In the genomic region with DNA sequence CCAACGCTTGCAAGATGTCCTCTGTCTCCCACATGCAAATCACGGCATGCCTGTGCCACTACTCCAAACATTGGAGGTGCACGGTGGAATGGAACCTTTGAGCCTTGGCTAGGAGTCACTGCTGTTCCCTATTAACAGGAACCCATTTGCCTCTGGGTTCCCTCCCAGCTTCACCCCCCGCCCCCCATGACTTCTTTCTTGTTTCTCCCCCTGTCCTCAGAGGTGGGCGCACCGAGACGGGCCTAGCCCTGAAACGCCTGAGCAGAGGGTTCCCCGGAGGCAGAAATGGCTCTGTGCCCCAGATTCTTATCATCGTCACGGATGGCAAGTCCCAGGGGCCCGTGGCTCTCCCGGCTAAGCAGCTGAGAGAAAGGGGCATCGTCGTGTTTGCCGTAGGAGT, we compare ENCODE assay signal across 22 mouse cellular contexts. TPM values are rescaled to one million over a fixed set of nuclear protein-coding genes. Genes with fewer than 3 reads are reported as not detected.
A peak's percentile ranks its signal among the peaks of the same experiment; 100 is the strongest.
DNase-seq lines count a peak whose midpoint lies in the region; ATAC-seq lines count a peak whose summit lies in the region.
"Had no signal": no experiment of that assay in that cellular context is flagged by ENCODE, and none has a peak within 500 bp of the region (broad histone marks: within the 10 kb centered on the region; RNA-seq: fewer than 3 reads in every experiment).

No protein-coding gene starts in this region.

- H3K9me3 ChIP-seq in embryonic facial prominence, embryonic 13.5 days: no peaks in the 10 kb centered on the region
- H3K9me3 ChIP-seq in embryonic facial prominence, embryonic 10.5 days: no peaks in the 10 kb centered on the region
- H3K9me3 ChIP-seq in kidney, embryonic 14.5 days (ENCODE audit: control insufficient read depth, low read length): no peaks in the 10 kb centered on the region
- H3K9me3 ChIP-seq in hindbrain, embryonic 16.5 days (ENCODE audit: control insufficient read depth, low read length): no peaks in the 10 kb centered on the region
- H3K9me3 ChIP-seq: forebrain, embryonic 12.5 days; G1E; heart, embryonic 13.5 days; hindbrain, embryonic 15.5 days had no signal

- H3K36me3 ChIP-seq in embryonic facial prominence, embryonic 13.5 days: no peaks in the 10 kb centered on the region
- no peaks in the 10 kb centered on the region for H3K36me3 ChIP-seq in embryonic facial prominence, embryonic 10.5 days (replicated peaks)
- no peaks in the 10 kb centered on the region for H3K36me3 ChIP-seq in kidney, embryonic 14.5 days (ENCODE audit: control insufficient read depth, insufficient read depth, low read length)
- no peaks in the 10 kb centered on the region for H3K36me3 ChIP-seq in hindbrain, embryonic 16.5 days (ENCODE audit: control insufficient read depth, insufficient read depth, low read length)
- H3K36me3 ChIP-seq: forebrain, embryonic 12.5 days; G1E; heart, embryonic 13.5 days; hindbrain, embryonic 15.5 days had no signal

- H3K4me1 ChIP-seq in embryonic facial prominence, embryonic 13.5 days: peaks cover 14% of the 10 kb centered on the region
- H3K4me1 ChIP-seq in embryonic facial prominence, embryonic 10.5 days: peaks cover 5% of the 10 kb centered on the region; the same call in 1 of the 2 replicates
- 0 out of 2 replicates have a peak, but pooled peaks cover 4% of the 10 kb centered on the region for H3K4me1 ChIP-seq in kidney, embryonic 14.5 days (ENCODE audit: control insufficient read depth, insufficient read depth, low read length)
- no peaks in the 10 kb centered on the region for H3K4me1 ChIP-seq in hindbrain, embryonic 16.5 days (ENCODE audit: control insufficient read depth, insufficient read depth, low read depth, low read length)
- H3K4me1 ChIP-seq: forebrain, embryonic 12.5 days; hindbrain, embryonic 15.5 days had no signal

- no peak overlapping the region for H3K4me2 ChIP-seq in embryonic facial prominence, embryonic 13.5 days
- H3K4me2 ChIP-seq in kidney, embryonic 14.5 days (replicated peaks; ENCODE audit: low read depth, low read length): no peak overlapping the region
- H3K4me2 ChIP-seq in hindbrain, embryonic 16.5 days (ENCODE audit: low read length): no peak overlapping the region
- H3K4me2 ChIP-seq: forebrain, embryonic 12.5 days; heart, embryonic 13.5 days; hindbrain, embryonic 15.5 days had no signal

- 65% methylated on average over 16 of the region's 16 CpGs for WGBS in embryonic facial prominence, embryonic 13.5 days
- 82% methylated on average over 16 of the region's 16 CpGs for WGBS in embryonic facial prominence, embryonic 10.5 days
- WGBS in kidney, embryonic 14.5 days: 71% methylated on average over 16 of the region's 16 CpGs
- WGBS in hindbrain, embryonic 16.5 days: 68% methylated on average over 16 of the region's 16 CpGs

- peak overlapping the region; percentile 8; the same call in 1 of the 2 replicates for H3K27ac ChIP-seq in embryonic facial prominence, embryonic 13.5 days
- H3K27ac ChIP-seq in embryonic facial prominence, embryonic 10.5 days (replicated peaks): no peak overlapping the region
- peak overlapping the region; percentile 51; the same call in 1 of the 2 replicates for H3K27ac ChIP-seq in kidney, embryonic 14.5 days (ENCODE audit: low read depth, low read length)
- H3K27ac ChIP-seq in hindbrain, embryonic 16.5 days (ENCODE audit: low read depth, low read length): no peak overlapping the region
- H3K27ac ChIP-seq: forebrain, embryonic 12.5 days; heart, embryonic 13.5 days; hindbrain, embryonic 15.5 days had no signal

- no peak for ATAC-seq in embryonic facial prominence, embryonic 13.5 days (ENCODE audit: insufficient number of reproducible peaks, insufficient read depth, low FRiP score, low TSS enrichment, low read depth)
- ATAC-seq in kidney, embryonic 14.5 days (ENCODE audit: low FRiP score, low TSS enrichment): peak; percentile 38
- ATAC-seq in hindbrain, embryonic 16.5 days: no peak
- ATAC-seq: CD4-positive, CD25-positive, alpha-beta regulatory T cell, adult 4 months; forebrain, embryonic 16.5 days had no signal

- H3K27me3 ChIP-seq in embryonic facial prominence, embryonic 13.5 days: no peaks in the 10 kb centered on the region
- H3K27me3 ChIP-seq in embryonic facial prominence, embryonic 10.5 days (replicated peaks; ENCODE audit: low read depth, poor library complexity, severe bottlenecking): 0 out of 2 replicates have a peak, but pooled peaks cover 4% of the 10 kb centered on the region
- H3K27me3 ChIP-seq in kidney, embryonic 14.5 days (ENCODE audit: control insufficient read depth, insufficient read depth, low read length): peaks cover 4% of the 10 kb centered on the region; the same call in 1 of the 2 replicates
- H3K27me3 ChIP-seq in hindbrain, embryonic 16.5 days (replicated peaks; ENCODE audit: control insufficient read depth, insufficient read depth, low read length): no peaks in the 10 kb centered on the region
- H3K27me3 ChIP-seq: forebrain, embryonic 12.5 days; heart, embryonic 13.5 days; hindbrain, embryonic 15.5 days had no signal

- no peak overlapping the region for H3K4me3 ChIP-seq in embryonic facial prominence, embryonic 13.5 days
- no peak overlapping the region for H3K4me3 ChIP-seq in embryonic facial prominence, embryonic 10.5 days
- no peak overlapping the region for H3K4me3 ChIP-seq in kidney, embryonic 14.5 days (ENCODE audit: low read length)
- H3K4me3 ChIP-seq in hindbrain, embryonic 16.5 days (ENCODE audit: low read length): no peak overlapping the region
- H3K4me3 ChIP-seq: forebrain, embryonic 12.5 days; heart, embryonic 13.5 days; hindbrain, embryonic 15.5 days had no signal

- no peak for DNase-seq in embryonic facial prominence, embryonic 10.5 days (ENCODE audit: low spot score)
- peak; percentile 60 for DNase-seq in kidney, postnatal 10 days
- DNase-seq in kidney, postnatal 4 days: peak; percentile 58 to 71
- DNase-seq in adrenal gland, postnatal 36 days: no peak
- no peak for DNase-seq in adrenal gland, adult 8-10 months
- DNase-seq: adrenal gland, postnatal 10 days; B cell, adult 2 months; cerebellum, adult 18-20 months; cerebellum, adult 9-11 months; gastrocnemius, postnatal 25 days; heart, postnatal 36 days had no signal

- no peak overlapping the region for H3K9ac ChIP-seq in embryonic facial prominence, embryonic 13.5 days
- no peak overlapping the region for H3K9ac ChIP-seq in kidney, embryonic 14.5 days (ENCODE audit: low read depth, low read length)
- H3K9ac ChIP-seq in hindbrain, embryonic 16.5 days (ENCODE audit: low read depth, low read length): no peak overlapping the region
- H3K9ac ChIP-seq: forebrain, embryonic 12.5 days; heart, embryonic 13.5 days; hindbrain, embryonic 15.5 days had no signal

RNA-seq across cellular contexts. Expression of a gene that starts 23.6 kb away (rescaled TPM):
- polyA plus RNA-seq in embryonic facial prominence, embryonic 13.5 days (2015; fragmentation: Nextera tagmentation; extraction: Ambion mirVana): 7.5 and 8.0 TPM in 2 replicates
- 5.7 and 6.4 TPM in 2 replicates for polyA plus RNA-seq in embryonic facial prominence, embryonic 10.5 days (2016; fragmentation: Nextera tagmentation; extraction: Ambion mirVana)
- polyA plus RNA-seq in kidney, embryonic 14.5 days (2014; fragmentation: Nextera tagmentation; extraction: Ambion mirVana): 10.0 and 16.1 TPM in 2 replicates
- not detected for total RNA-seq in adrenal gland, postnatal 36 days (2021)
- 0.66 and 0.75 TPM in 2 replicates for polyA plus RNA-seq in hindbrain, embryonic 16.5 days (2015; fragmentation: Nextera tagmentation; extraction: Ambion mirVana)
- not detected for total RNA-seq in adrenal gland, adult 8-10 months (2022)
- total RNA-seq: adrenal gland, postnatal 10 days; G1E; gastrocnemius, postnatal 25 days; granulocyte monocyte progenitor cell, adult 5-6 weeks; heart, postnatal 36 days had no signal
- polyA plus RNA-seq: CD4-positive, CD25-positive, alpha-beta regulatory T cell, adult 4 months; G1E; heart, postnatal 0 days had no signal

Comparison
In these comparisons a context has a peak if more than half of its experiments do, and no peak if none do; other contexts are left out.
1. H3K27ac ChIP-seq: peak in embryonic facial prominence, embryonic 13.5 days (single experiment) and kidney, embryonic 14.5 days (single experiment); none in embryonic facial prominence, embryonic 10.5 days (single experiment) and hindbrain, embryonic 16.5 days (single experiment).
2. DNase-seq: peak in kidney, postnatal 10 days (single experiment) and kidney, postnatal 4 days (2 of 2); none in embryonic facial prominence, embryonic 10.5 days (single experiment), adrenal gland, postnatal 36 days (0 of 2) and adrenal gland, adult 8-10 months (single experiment).